Mouse (Mus musculus): Measurements from ENCODE around the gene Slc5a1.

DNA sequence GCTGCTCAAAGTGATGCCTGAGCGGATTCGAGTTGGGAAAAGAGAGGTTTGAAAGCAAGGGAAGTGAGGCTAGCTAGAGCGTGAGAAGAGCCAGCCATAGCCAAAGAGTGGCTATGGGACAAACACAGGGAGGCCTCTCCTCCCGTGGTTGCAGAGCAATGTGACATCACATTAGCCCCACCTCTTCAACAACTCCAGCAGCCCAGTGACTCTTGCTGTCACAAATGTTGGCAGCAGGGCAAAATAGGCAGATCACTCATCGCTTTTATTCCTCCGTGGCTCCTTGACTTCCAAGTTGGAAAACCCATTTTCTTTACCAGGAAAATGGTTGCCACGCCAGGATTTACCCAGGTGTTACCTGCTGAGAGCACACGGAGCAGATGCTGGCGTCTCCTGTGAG lies 103.1 kb downstream of the Slc5a1 start:
- TF ChIP-seq CTCF (IDR thresholded peaks at IDR 0.05; ENCODE audit: control insufficient read depth, insufficient read depth, insufficient read length) (no peak), MYOG (IDR thresholded peaks at IDR 0.05; ENCODE audit: control insufficient read depth, extremely low read depth, insufficient read length) (no peak), USF1 (IDR thresholded peaks at IDR 0.05; ENCODE audit: low read depth) (no peak), CEBPB (IDR thresholded peaks at IDR 0.05; ENCODE audit: low read depth) (no peak), MAX (IDR thresholded peaks at IDR 0.05) (no peak), MYOD1 (IDR thresholded peaks at IDR 0.05; ENCODE audit: control insufficient read depth, insufficient read length, low read depth) (no peak)

Measured in C2C12 (cell line).